Mouse (Mus musculus) spleen, adult 2 months (tissue): ENCODE data around the gene Tomm40.

ENCODE experiments used
- CTCF ChIP-seq: fragments of 200-500 bp; IDR thresholded peaks from 2 replicates; pipeline ENCODE4 v1.5.1; 2011; ENCODE audit warnings: mild to moderate bottlenecking, inconsistent platforms; ENCODE audit not compliant: insufficient read depth, insufficient read length, insufficient replicate concordance; ENCODE audit errors: extremely low read depth
- POLR2A ChIP-seq: fragments of 200-500 bp; IDR thresholded peaks from 2 replicates; pipeline ENCODE4 v1.6.1; 2011; ENCODE audit warnings: low read depth, low read length, inconsistent platforms

DNA sequence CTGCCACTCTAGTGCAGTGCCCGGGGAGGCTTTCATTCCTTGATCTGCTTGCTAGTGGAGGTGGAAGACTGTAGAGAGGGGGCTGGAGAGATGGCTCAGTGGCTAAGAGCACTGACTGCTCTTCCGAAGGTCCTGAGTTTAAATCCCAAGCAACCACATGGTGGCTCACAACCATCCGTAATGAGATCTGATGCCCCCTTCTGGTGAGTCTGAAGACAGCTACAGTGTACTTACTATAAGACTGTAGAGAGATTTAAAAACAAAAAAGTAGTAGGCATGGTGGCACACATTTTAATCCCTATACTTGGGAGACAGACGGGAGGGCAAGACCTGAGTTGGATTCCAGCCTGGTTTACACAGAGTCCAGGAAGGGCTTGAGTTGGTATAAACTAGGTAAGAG, 2.8 kb downstream of the Tomm40 start:
- TF ChIP-seq POLR2A (no peak), CTCF (no peak)
